Mouse (Mus musculus) cortical plate, adult 2 months (tissue): ENCODE results near the gene Itpk1.

ENCODE experiments used
- CTCF ChIP-seq: fragments of 200-500 bp; IDR thresholded peaks from 2 replicates; pipeline ENCODE4 v1.5.1; 2011; ENCODE audit warnings: mild to moderate bottlenecking, control low read depth, low read length; ENCODE audit not compliant: insufficient read depth; ENCODE audit errors: extremely low read depth
- POLR2A ChIP-seq: fragments of 200-500 bp; IDR thresholded peaks from 2 replicates; pipeline ENCODE4 v1.6.1; 2011; ENCODE audit warnings: mild to moderate bottlenecking, low read length, control low read depth; ENCODE audit not compliant: insufficient read depth; ENCODE audit errors: extremely low read depth

DNA sequence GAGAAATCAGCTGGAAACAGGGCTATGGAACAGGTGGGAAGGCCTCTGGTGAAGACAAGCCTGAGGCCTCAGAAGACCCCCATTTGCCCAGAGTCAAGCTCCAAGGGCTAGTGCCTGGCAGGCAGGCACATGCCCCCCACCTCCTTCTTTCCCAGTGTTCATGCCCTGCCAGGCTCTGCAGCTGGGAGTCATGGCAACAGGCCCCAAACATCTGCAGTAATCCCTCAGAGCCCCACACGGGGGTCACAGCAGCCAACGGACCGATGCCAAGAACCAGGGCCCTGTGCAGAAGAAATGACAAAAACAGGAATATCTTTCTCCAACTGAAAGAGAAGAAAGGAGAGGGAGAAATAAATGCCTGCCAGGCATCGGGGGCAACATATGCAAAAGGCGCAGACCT, 20.8 kb downstream of the Itpk1 start:
- TF ChIP-seq POLR2A (no peak), CTCF (no peak)
